Mouse (Mus musculus) R1 (cell line): ENCODE measurements around the gene Hmga1b.
"Not testable (repeated sequence)": the region's sequence is repeated elsewhere in the genome, so short reads cannot be mapped to it uniquely, and the experiment has no call there.

Experiments
- DNase-seq: peaks from one replicate; pipeline ENCODE4 v3.0.0-alpha.2; 2018; ENCODE audit warnings: low read depth, low spot score

The Hmga1b gene

GRCm38 (mm10) chr11:120731858-120732680, 30.5 kb upstream of the Hmga1b start, which contains the start of gene Cbr2:
Gene Cbr2, minus strand, starts transcription at chr11:120732114.
- no peak for DNase-seq

- DNase-seq, result no peak
These were observed 29.1 kb upstream of the Hmga1b start for GRCm38 (mm10) chr11:120733521-120733920.

DNA sequence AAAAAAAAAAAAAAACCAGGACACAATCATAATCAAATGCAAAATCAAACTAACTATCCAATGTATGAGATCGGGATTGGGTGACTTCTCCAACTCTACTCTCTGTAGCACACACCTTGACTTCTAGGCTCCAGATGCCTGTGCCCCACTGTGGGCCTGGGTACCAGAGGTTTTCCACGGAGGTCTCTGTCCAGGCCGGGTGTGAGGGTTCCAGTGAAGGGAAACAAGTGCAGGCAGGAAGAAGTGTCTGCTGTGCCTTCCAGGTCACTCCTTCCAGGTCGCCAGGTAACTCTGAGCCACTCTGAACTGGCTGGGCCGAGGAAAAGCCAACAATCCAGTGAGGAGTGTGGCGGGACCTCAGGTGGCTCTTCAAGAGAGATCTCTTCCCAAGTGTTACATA, 26.2 kb upstream of the Hmga1b start:
- DNase-seq, result no peak

DNA sequence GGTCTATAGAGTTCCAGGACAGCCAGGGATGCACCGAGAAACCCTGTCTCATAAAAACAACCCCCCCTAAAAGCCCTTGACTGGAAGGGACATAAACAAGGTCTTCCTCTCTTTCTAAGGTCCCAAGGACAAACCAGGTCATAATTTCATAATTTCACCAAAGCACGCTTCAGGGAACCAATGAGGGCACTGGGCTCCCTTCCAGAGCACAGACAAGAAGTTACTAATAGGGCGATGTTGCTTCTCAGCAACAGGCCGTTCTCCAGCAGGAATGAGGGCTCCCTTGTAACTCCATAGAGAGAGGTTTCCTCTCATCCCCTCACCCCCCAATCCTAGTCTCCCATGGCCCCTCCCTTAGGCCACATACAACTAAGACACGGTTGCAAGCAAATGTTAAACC, 21.6 kb upstream of the Hmga1b start:
- DNase-seq, result no peak

GRCm38 (mm10) chr11:120744121-120744701, 18.4 kb upstream of the Hmga1b start:
- DNase-seq, result no peak

DNA sequence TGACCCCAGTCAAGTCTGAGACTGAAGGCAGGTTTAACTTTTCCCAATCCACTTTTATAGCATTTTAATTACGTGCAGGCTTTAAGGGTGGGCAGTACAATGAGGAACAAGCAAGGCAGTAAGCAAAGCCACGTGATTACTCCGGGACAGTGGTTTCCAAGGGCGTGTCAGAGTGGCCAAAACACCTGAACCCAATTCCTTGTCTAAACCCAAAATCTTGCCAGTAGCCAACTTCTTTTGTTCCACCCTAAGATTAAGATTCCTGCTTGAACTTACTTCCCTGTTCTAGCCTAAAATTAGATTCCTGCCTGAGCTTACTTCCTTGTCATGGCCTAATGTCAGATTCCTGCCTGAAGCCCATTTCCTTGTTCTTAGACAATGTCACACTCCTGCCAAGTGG, 14.6 kb upstream of the Hmga1b start:
- DNase-seq, result no peak

GRCm38 (mm10) chr11:120749430-120749829, 13.2 kb upstream of the Hmga1b start:
- peak; percentile 80 for DNase-seq

DNA sequence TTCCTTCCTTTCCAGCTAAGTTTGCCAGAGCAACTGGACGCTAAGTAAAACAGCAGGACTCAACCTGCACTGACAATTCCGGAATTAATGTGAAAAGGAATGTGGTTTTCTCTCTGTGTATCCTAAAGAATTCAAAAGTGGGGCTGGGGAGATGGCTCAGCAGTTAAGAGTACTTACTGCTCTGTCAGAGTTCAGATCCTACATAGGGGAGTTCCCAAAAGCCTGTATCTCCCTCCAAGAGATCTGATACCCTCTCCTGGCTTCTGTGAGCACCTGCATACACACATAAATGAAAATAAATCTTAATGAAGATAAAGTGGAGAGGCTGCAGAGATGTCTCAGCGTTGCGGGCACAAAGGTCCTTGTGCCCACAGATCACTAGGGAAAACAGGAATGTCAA, 11.0 kb upstream of the Hmga1b start:
- DNase-seq, result no peak

- DNase-seq, result peak; percentile 61
These were observed 2.4 kb upstream of the Hmga1b start for GRCm38 (mm10) chr11:120760236-120760635.

- no peak for DNase-seq
These were observed 553 bp upstream of the Hmga1b start for GRCm38 (mm10) chr11:120761811-120762671.

DNA sequence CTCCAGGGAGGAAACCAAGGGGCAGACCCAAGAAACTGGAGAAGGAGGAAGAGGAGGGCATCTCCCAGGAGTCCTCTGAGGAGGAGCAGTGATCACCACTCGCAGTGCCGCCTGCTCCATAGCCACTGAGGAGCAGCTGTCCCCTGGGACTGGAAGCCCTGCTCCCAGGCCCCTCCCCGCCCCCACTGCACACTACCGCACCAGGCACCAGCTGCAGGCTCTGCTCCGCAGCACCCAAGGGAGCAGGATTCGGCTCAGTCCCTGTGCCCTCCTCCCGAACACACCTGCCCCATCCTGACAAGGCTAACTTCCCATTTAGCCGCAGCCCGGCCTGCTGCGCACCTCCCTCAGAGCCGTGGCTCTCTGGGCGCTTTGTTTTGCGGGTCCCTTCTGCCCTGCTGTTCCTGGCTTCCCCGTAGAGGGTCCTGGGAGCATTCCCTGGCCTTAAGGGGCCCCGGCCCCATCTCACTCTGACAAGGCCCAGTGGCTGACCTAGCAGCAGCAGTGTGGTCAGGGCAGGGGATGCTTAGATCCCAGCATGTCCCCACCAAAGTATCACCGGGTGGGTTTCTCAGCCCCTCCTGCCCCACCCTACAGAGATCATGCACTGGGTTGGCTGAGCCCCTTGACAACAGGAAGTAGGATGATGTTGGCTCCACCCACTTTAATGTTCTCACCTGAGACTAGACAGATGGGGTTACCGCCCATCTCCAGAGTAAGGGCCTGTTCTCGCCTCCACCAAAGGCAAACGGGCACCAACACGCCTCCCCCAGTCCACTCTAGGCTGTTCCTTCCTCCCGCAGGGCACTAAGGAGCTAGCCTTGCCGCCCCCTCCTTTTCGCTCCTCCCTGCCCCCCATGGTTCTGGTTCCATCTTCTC, 766 bp downstream of the Hmga1b start:
- DNase-seq, result not testable (repeated sequence)

- DNase-seq, result not testable (repeated sequence)
These were observed 4.4 kb downstream of the Hmga1b start for GRCm38 (mm10) chr11:120767023-120767422.

GRCm38 (mm10) chr11:120768206-120768605, 5.6 kb downstream of the Hmga1b start:
- no peak for DNase-seq

- no peak for DNase-seq
These were observed 10.2 kb downstream of the Hmga1b start for GRCm38 (mm10) chr11:120772749-120773148.

DNA sequence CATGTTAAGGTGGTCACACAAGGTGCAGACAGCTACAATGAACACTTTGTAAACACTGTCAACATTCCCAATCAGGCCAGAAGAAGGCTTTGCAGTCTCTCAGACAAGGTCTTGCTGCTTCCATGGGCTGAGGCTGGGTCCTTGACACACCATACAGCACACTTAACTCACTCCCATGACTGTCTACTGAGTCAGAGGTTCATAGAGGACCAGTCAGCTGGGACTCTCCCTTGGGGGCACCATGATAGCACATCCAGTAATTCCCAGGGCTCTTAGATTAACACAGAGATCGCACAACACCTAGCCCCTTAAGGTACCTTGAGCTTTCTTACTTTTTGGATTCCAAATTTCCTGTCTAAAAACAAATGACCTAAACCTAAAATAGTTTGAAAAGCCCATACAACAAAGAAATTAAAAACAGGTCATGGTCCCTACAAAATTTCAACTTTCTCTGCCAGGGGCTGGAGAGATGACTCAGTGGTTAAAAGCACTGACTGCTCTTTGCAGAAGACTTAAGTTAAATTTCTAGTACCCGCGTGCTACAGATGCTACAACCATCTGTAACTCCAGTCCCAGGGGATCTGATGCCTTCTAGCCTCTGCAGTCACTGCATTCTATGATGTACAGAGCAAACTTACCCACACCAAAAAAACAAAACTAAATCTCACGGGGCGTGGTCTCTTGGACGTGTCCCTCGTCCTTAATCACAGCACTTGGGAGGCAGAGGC, 11.0 kb downstream of the Hmga1b start:
- no peak for DNase-seq

- DNase-seq, result peak; percentile 92
These were observed 13.3 kb downstream of the Hmga1b start for GRCm38 (mm10) chr11:120775774-120776469.

DNA sequence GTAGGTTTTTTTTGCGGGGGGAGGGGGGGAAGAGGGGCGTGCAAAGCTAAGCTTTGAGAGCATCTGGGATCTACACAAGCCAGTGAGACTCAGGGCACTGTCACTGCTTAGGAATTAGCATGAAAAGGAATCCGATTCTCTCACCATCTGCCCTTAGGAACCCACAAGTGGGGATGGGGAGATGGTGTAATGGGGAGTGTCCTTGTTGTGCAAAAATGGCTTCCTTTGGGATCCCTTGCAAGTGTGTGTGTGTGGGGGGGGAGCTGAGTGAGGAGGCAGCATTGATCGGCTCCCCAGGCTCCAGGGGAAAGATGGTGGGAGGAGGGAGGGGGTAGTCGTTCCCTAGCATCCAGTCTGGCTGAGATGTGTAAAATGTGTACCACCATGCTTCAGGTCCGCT, 14.5 kb downstream of the Hmga1b start:
- DNase-seq, result peak; percentile 55

- DNase-seq, result peak; percentile 71
These were observed 17.3 kb downstream of the Hmga1b start for GRCm38 (mm10) chr11:120779876-120780275.

DNA sequence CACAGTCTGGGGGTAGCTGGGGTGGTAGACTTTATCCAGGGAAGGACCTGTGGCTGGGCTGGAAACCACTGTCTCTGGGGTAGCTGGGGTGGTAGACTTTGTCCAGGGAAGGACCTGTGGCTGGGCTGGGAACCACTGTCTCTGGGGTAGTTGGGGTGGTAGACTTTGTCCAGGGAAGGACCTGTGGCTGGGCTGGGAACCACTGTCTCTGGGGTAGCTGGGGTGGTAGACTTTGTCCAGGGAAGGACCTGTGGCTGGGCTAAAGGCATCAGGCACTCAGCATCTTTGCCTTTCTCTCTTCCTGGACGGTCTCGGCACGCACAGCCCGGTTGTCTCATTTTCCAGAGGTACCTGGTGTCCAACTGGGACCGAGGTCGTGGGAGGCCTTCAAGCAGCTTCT, 18.8 kb downstream of the Hmga1b start:
- not testable (repeated sequence) for DNase-seq
